Mouse (Mus musculus): ENCODE measurements around the gene Myo18a. TPM values are rescaled to one million over a fixed set of nuclear protein-coding genes. Genes with fewer than 3 reads are reported as not detected.

Myo18a gene
- polyA plus RNA-seq, 1 experiment from 2014 or later = 56.3 TPM

DNA sequence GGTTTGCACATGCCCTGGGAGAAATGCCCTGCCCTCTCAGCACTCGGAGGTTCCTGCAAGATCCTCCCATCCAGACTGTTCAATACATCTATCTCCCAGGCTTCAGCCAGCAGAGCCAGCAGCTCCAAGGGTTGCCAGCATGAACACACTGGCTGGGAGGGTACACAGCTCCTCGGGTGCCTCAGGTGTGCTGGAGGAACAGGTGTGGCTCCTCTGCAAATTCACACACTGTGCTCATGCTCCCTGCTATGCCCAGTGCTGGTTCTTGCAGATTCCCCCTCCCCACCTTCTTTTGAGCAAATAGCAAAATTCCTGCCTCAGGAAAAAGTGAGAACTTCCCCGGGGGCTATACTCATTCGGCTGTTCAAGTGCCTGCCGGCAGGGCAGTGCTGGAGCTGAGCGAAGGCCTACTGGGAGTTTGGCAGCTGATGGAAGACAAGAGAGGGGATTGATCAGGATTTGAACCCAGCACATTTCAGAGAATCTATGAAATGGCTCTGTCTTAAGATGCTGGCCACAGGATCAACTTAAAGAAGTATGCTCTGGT is 111.7 kb downstream of the Myo18a start:
- Histone ChIP-seq H3K4me1 (peaks cover 25% of the 10 kb centered on the region), H3K9ac (no peak overlapping the region), H3K9me3 (replicated peaks) (no peaks in the 10 kb centered on the region), H3K27ac (replicated peaks) (no peak overlapping the region), H3K4me2 (replicated peaks) (no peak overlapping the region), H3K27me3 (no peaks in the 10 kb centered on the region), H3K36me3 (no peaks in the 10 kb centered on the region), H3K4me3 (replicated peaks) (no peak overlapping the region)
- 53% methylated on average over 6 of the region's 6 CpGs for WGBS
- ATAC-seq (ENCODE audit: insufficient number of reproducible peaks, low FRiP score, low TSS enrichment, low read depth) = no peak

- H3K9ac ChIP-seq = no peak overlapping the region
- H3K27me3 ChIP-seq = no peaks in the 10 kb centered on the region
- no peak overlapping the region for H3K27ac ChIP-seq (replicated peaks)
- no peak overlapping the region for H3K4me3 ChIP-seq (replicated peaks)
- WGBS = 62% methylated on average over 5 of the region's 5 CpGs
- no peaks in the 10 kb centered on the region for H3K36me3 ChIP-seq
- no peaks in the 10 kb centered on the region for H3K9me3 ChIP-seq (replicated peaks)
- ATAC-seq (ENCODE audit: insufficient number of reproducible peaks, low FRiP score, low TSS enrichment, low read depth) = no peak
- peaks cover 25% of the 10 kb centered on the region for H3K4me1 ChIP-seq
- no peak overlapping the region for H3K4me2 ChIP-seq (replicated peaks)
Measured at GRCm38 (mm10) chr11:77875269-77875668, 112.2 kb downstream of the Myo18a start.

DNA sequence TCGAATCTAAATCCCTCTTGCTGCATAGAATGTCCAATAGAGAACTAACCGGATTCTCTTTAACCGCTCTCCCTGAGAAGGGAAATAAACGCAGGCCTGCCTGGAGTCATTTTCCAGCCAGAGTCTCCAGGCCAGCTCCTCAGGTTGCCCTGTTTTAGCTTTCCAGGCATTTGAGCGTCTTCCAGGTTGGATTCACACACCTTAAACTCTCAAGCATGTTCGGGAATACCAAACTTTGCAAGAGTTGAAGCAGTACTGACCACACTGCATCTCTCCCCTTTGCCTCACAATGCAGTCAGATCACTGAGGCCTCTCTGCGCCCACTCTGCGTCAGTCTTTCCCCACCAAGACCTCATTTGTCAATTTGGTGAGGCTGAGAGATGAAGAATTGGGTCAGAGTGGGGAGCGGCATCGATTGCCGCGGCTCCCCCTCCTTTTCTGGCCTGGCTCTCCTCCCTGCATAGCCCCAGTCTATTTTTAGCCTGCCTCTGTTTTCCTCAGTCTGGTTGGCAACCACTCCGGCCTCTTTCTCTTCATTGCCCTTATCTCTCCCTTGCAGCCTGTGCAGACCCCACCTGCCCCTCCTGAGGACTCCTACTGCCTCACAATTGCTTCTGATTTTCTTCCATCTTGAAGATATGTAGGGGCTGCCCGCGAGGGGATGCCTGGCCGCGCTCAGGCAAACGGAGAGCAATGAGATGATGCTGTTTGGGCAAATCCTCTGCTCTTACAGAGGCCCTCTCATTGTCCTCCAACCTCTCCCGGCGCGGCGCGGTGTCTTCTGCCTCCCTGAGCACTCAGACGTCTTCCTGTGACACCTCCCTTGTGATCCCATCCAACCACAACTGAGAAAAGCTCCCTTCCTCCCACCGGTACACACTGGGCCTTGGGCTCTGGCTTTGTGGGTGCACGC is 113.1 kb downstream of the Myo18a start:
- no peaks in the 10 kb centered on the region for H3K27me3 ChIP-seq
- H3K9ac ChIP-seq = no peak overlapping the region
- ATAC-seq (ENCODE audit: insufficient number of reproducible peaks, low FRiP score, low TSS enrichment, low read depth) = no peak

DNA sequence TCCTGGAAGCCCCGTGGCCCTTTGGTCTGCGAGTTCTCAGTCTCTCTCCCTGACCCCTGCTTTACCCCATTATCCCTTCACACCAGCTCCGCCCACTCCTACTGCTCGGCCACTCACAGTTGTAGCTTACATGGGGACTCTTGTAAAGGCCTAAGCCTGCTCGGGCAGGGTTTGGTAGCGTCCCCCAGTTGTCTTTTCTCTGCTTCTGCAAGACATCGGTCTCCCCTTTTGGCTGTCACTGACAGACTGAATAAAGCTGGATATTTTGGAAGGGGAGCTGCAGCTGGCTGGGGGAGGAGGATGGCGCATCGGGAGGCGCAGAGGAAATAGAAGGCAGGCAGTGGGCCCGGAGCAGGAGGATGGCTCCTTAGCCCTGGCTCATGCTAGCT is 113.7 kb downstream of the Myo18a start:
- no peak overlapping the region for H3K4me2 ChIP-seq (replicated peaks)
- no peaks in the 10 kb centered on the region for H3K36me3 ChIP-seq
- peaks cover 25% of the 10 kb centered on the region for H3K4me1 ChIP-seq
- H3K27ac ChIP-seq (replicated peaks) = no peak overlapping the region
- no peak overlapping the region for H3K9ac ChIP-seq
- H3K27me3 ChIP-seq = no peaks in the 10 kb centered on the region
- no peaks in the 10 kb centered on the region for H3K9me3 ChIP-seq (replicated peaks)
- 57% methylated on average over 11 of the region's 11 CpGs for WGBS
- H3K4me3 ChIP-seq (replicated peaks) = no peak overlapping the region
- ATAC-seq (ENCODE audit: insufficient number of reproducible peaks, low FRiP score, low TSS enrichment, low read depth) = no peak

More for the DNA sequence above, 113.1 kb downstream of the Myo18a start:
- Histone ChIP-seq H3K4me2 (replicated peaks) (no peak overlapping the region), H3K9me3 (replicated peaks) (no peaks in the 10 kb centered on the region), H3K36me3 (no peaks in the 10 kb centered on the region), H3K27ac (replicated peaks) (no peak overlapping the region), H3K4me1 (peaks cover 25% of the 10 kb centered on the region), H3K4me3 (replicated peaks) (no peak overlapping the region)
- 57% methylated on average over 26 of the region's 26 CpGs for WGBS

GRCm38 (mm10) chr11:77884524-77885245 is 121.6 kb downstream of the Myo18a start:
- no peak overlapping the region for H3K4me2 ChIP-seq (replicated peaks)
- H3K4me3 ChIP-seq (replicated peaks) = no peak overlapping the region
- no peak overlapping the region for H3K9ac ChIP-seq
- H3K27me3 ChIP-seq = peaks cover 32% of the 10 kb centered on the region
- 37% methylated on average over 10 of the region's 10 CpGs for WGBS
- H3K36me3 ChIP-seq = no peaks in the 10 kb centered on the region
- no peak for ATAC-seq (ENCODE audit: insufficient number of reproducible peaks, low FRiP score, low TSS enrichment, low read depth)
- H3K9me3 ChIP-seq (replicated peaks) = no peaks in the 10 kb centered on the region
- H3K4me1 ChIP-seq = peaks cover 33% of the 10 kb centered on the region
- H3K27ac ChIP-seq (replicated peaks) = no peak overlapping the region

GRCm38 (mm10) chr11:77885246-77885575 is 122.2 kb downstream of the Myo18a start:
- WGBS = 19% methylated on average over 8 of the region's 8 CpGs

DNA sequence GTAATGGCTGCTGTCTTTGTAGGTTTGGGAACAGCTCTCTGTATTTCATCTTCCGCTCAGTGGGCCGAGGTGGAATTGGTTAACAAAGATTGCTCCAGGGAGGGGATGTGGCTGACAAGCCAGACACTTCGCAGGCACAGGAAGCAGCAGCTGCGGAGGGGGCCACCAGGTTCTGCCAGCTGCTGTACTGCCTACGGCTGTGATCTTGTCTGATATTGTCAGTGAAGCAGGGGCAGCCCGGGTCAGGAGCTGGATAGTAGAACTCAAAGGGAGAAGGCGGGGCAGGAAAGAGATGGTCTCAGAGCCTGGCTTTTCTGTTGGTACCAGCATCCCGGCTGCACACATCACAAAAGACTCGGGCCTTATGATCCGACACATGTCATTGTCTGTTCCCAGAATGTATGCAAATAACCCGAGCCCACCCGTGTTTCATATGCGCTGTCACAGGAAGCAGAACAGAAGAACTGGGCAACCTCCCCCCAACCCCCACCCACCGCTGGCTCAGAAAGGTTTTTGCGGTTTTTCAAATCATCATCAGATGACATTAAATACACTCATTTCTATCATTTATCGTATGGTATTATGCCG is 124.4 kb downstream of the Myo18a start:
- ATAC-seq (ENCODE audit: insufficient number of reproducible peaks, low FRiP score, low TSS enrichment, low read depth) = no peak; the same call in 1 of the 2 replicates
- Histone ChIP-seq H3K36me3 (no peaks in the 10 kb centered on the region), H3K4me1 (peaks cover 33% of the 10 kb centered on the region), H3K27me3 (peaks cover 36% of the 10 kb centered on the region), H3K9me3 (replicated peaks) (no peaks in the 10 kb centered on the region), H3K4me2 (replicated peaks) (peak overlapping the region; percentile 19; the same call in 1 of the 2 replicates), H3K27ac (replicated peaks) (no peak overlapping the region), H3K9ac (no peak overlapping the region), H3K4me3 (replicated peaks) (no peak overlapping the region)
- 9% methylated on average over 17 of the region's 17 CpGs for WGBS

More at GRCm38 (mm10) chr11:77885246-77885575, 122.2 kb downstream of the Myo18a start:
- Histone ChIP-seq H3K9me3 (replicated peaks) (no peaks in the 10 kb centered on the region), H3K4me1 (peaks cover 33% of the 10 kb centered on the region), H3K27me3 (peaks cover 33% of the 10 kb centered on the region), H3K4me3 (replicated peaks) (no peak overlapping the region), H3K9ac (no peak overlapping the region), H3K27ac (replicated peaks) (no peak overlapping the region), H3K36me3 (no peaks in the 10 kb centered on the region), H3K4me2 (replicated peaks) (no peak overlapping the region)
- peak; percentile 73; the same call in 1 of the 2 replicates for ATAC-seq (ENCODE audit: insufficient number of reproducible peaks, low FRiP score, low TSS enrichment, low read depth)

GRCm38 (mm10) chr11:77888846-77889245 is 125.8 kb downstream of the Myo18a start:
- no peaks in the 10 kb centered on the region for H3K9me3 ChIP-seq (replicated peaks)
- WGBS = 83% methylated on average over 5 of the region's 5 CpGs
- no peak overlapping the region for H3K9ac ChIP-seq
- no peak overlapping the region for H3K4me3 ChIP-seq (replicated peaks)
- H3K27me3 ChIP-seq = peaks cover 29% of the 10 kb centered on the region
- no peak overlapping the region for H3K27ac ChIP-seq (replicated peaks)
- H3K4me1 ChIP-seq = peaks cover 45% of the 10 kb centered on the region
- H3K36me3 ChIP-seq = no peaks in the 10 kb centered on the region
- no peak for ATAC-seq (ENCODE audit: insufficient number of reproducible peaks, low FRiP score, low TSS enrichment, low read depth)
- H3K4me2 ChIP-seq (replicated peaks) = no peak overlapping the region

GRCm38 (mm10) chr11:77889484-77889883 is 126.4 kb downstream of the Myo18a start:
- Histone ChIP-seq H3K36me3 (no peaks in the 10 kb centered on the region), H3K27ac (replicated peaks) (no peak overlapping the region), H3K4me3 (replicated peaks) (no peak overlapping the region), H3K4me2 (replicated peaks) (no peak overlapping the region), H3K9ac (no peak overlapping the region), H3K9me3 (replicated peaks) (no peaks in the 10 kb centered on the region), H3K4me1 (peaks cover 51% of the 10 kb centered on the region), H3K27me3 (peaks cover 26% of the 10 kb centered on the region)
- ATAC-seq (ENCODE audit: insufficient number of reproducible peaks, low FRiP score, low TSS enrichment, low read depth) = no peak
- WGBS = 23% methylated on average over 1 of the region's 2 CpGs

GRCm38 (mm10) chr11:77890648-77891258 is 127.7 kb downstream of the Myo18a start:
- Histone ChIP-seq H3K4me3 (replicated peaks) (no peak overlapping the region), H3K27ac (replicated peaks) (no peak overlapping the region), H3K9me3 (replicated peaks) (no peaks in the 10 kb centered on the region), H3K36me3 (no peaks in the 10 kb centered on the region), H3K9ac (no peak overlapping the region), H3K27me3 (peaks cover 31% of the 10 kb centered on the region), H3K4me2 (replicated peaks) (no peak overlapping the region), H3K4me1 (peaks cover 39% of the 10 kb centered on the region)
- WGBS = 64% methylated on average over 2 of the region's 2 CpGs
- ATAC-seq (ENCODE audit: insufficient number of reproducible peaks, low FRiP score, low TSS enrichment, low read depth) = no peak

- no peak overlapping the region for H3K9ac ChIP-seq
- H3K4me1 ChIP-seq = peaks cover 29% of the 10 kb centered on the region
- no peaks in the 10 kb centered on the region for H3K36me3 ChIP-seq
- WGBS = 12% methylated on average over 5 of the region's 5 CpGs
- no peak overlapping the region for H3K4me2 ChIP-seq (replicated peaks)
- H3K9me3 ChIP-seq (replicated peaks) = no peaks in the 10 kb centered on the region
- ATAC-seq (ENCODE audit: insufficient number of reproducible peaks, low FRiP score, low TSS enrichment, low read depth) = no peak
- peaks cover 34% of the 10 kb centered on the region for H3K27me3 ChIP-seq
- no peak overlapping the region for H3K27ac ChIP-seq (replicated peaks)
- H3K4me3 ChIP-seq (replicated peaks) = no peak overlapping the region
Measured at GRCm38 (mm10) chr11:77892883-77893282, 129.8 kb downstream of the Myo18a start.

All from embryonic facial prominence, embryonic 15.5 days (tissue).